Mouse (Mus musculus) lung, embryonic 14.5 days (tissue): ENCODE measurements around the gene Oca2. TPM values are rescaled to one million over a fixed set of nuclear protein-coding genes. Genes with fewer than 3 reads are reported as not detected.
A peak's percentile ranks its signal among the peaks of the same experiment; 100 is the strongest.

Experiments
- ATAC-seq: fragments of 200-750 bp; cut with Nextera tagmentation; 2 replicates; pipeline ENCODE4 v1.8.0; 2017; ENCODE audit warnings: mild to moderate bottlenecking, moderate TSS enrichment, moderate library complexity; ENCODE audit not compliant: insufficient read depth
- DNase-seq: peaks from one replicate; pipeline ENCODE4 v3.0.0-alpha.2; 2015
- H3K27ac ChIP-seq: fragments of 300-500 bp; sonication (generic); 2 replicates; pipeline ENCODE4 v1.5.1; 2014; ENCODE audit warnings: low read depth, mild to moderate bottlenecking, moderate library complexity
- H3K27me3 ChIP-seq: fragments of 300-500 bp; sonication (generic); 2 replicates; pipeline ENCODE4 v1.6.1; 2014; ENCODE audit warnings: low read length, control low read depth; ENCODE audit not compliant: insufficient read depth
- H3K36me3 ChIP-seq: fragments of 300-500 bp; sonication (generic); 2 replicates; pipeline ENCODE4 v1.6.1; 2014; ENCODE audit warnings: control low read depth; ENCODE audit not compliant: insufficient read depth
- H3K4me1 ChIP-seq: fragments of 300-500 bp; sonication (generic); 2 replicates; pipeline ENCODE4 v1.6.1; 2014; ENCODE audit warnings: antibody characterized with exemption, control low read depth; ENCODE audit not compliant: insufficient read depth
- H3K4me2 ChIP-seq: fragments of 300-500 bp; sonication (generic); 2 replicates; pipeline ENCODE4 v1.6.1; 2014; ENCODE audit warnings: mild to moderate bottlenecking
- H3K4me3 ChIP-seq: fragments of 300-500 bp; sonication (generic); 2 replicates; pipeline ENCODE4 v1.5.1; 2014; ENCODE audit warnings: low read depth, low read length
- H3K9ac ChIP-seq: fragments of 300-500 bp; sonication (generic); 2 replicates; pipeline ENCODE4 v1.6.1; 2014
- H3K9me3 ChIP-seq: fragments of 300-500 bp; sonication (generic); 2 replicates; pipeline ENCODE4 v1.6.1; 2016; ENCODE audit warnings: low read depth, low read length, control low read depth
- CTCF ChIP-seq: IDR thresholded peaks from 2 replicates; pipeline ENCODE4 v1.5.1; 2016; ENCODE audit warnings: antibody characterized with exemption, low read depth
- WGBS: fragments of 180-500 bp; shearing (Covaris S2); extraction: QIAGEN DNeasy Blood & Tissue Kit; methylation state at CpG from one replicate; pipeline ENCODE4 v1.1.7; 2014; 5-methylcytosine and 5-hydroxymethylcytosine counted together
- polyA plus RNA-seq: library from polyadenylated mRNA; unstranded; fragments of >200 nt; fragmentation: Nextera tagmentation; extraction: Ambion mirVana; gene quantifications from 2 replicates; pipeline ENCODE4 v1.2.1, GENCODE M21; 2014

Gene Oca2
- polyA plus RNA-seq, 1 experiment from 2014 or later: not detected

GRCm38 (mm10) chr7:56499319-56499718, 259.8 kb downstream of the Oca2 start:
- Histone ChIP-seq H3K27ac (no peak overlapping the region), H3K4me3 (no peak overlapping the region), H3K4me1 (no peaks in the 10 kb centered on the region), H3K36me3 (no peaks in the 10 kb centered on the region), H3K27me3 (no peaks in the 10 kb centered on the region), H3K9ac (no peak overlapping the region), H3K9me3 (no peaks in the 10 kb centered on the region; the same call in 1 of the 2 replicates), H3K4me2 (no peak overlapping the region)
- 58% methylated on average over 2 of the region's 2 CpGs for WGBS
- ATAC-seq (no peak), DNase-seq (no peak)
- TF ChIP-seq CTCF: no peak

- no peak for ATAC-seq
- H3K4me2 ChIP-seq: no peak overlapping the region
- TF ChIP-seq CTCF: no peak
- WGBS: 33% methylated on average over 1 of the region's 1 CpGs
- H3K27me3 ChIP-seq: no peaks in the 10 kb centered on the region
- no peaks in the 10 kb centered on the region for H3K36me3 ChIP-seq
- no peaks in the 10 kb centered on the region; the same call in 1 of the 2 replicates for H3K9me3 ChIP-seq
- H3K9ac ChIP-seq: no peak overlapping the region
- no peak for DNase-seq
- no peak overlapping the region for H3K27ac ChIP-seq
- no peak overlapping the region for H3K4me3 ChIP-seq
- no peaks in the 10 kb centered on the region for H3K4me1 ChIP-seq
These were observed 260.2 kb downstream of the Oca2 start for GRCm38 (mm10) chr7:56499767-56500166.

GRCm38 (mm10) chr7:56500438-56500837, 260.9 kb downstream of the Oca2 start:
- no peaks in the 10 kb centered on the region; the same call in 1 of the 2 replicates for H3K9me3 ChIP-seq
- H3K9ac ChIP-seq: no peak overlapping the region
- DNase-seq (no peak), ATAC-seq (no peak)
- H3K4me3 ChIP-seq: no peak overlapping the region
- TF ChIP-seq CTCF: no peak
- no peaks in the 10 kb centered on the region for H3K4me1 ChIP-seq
- WGBS: 88% methylated on average over 1 of the region's 1 CpGs
- no peaks in the 10 kb centered on the region for H3K27me3 ChIP-seq
- H3K27ac ChIP-seq: no peak overlapping the region
- no peak overlapping the region for H3K4me2 ChIP-seq
- H3K36me3 ChIP-seq: no peaks in the 10 kb centered on the region

DNA sequence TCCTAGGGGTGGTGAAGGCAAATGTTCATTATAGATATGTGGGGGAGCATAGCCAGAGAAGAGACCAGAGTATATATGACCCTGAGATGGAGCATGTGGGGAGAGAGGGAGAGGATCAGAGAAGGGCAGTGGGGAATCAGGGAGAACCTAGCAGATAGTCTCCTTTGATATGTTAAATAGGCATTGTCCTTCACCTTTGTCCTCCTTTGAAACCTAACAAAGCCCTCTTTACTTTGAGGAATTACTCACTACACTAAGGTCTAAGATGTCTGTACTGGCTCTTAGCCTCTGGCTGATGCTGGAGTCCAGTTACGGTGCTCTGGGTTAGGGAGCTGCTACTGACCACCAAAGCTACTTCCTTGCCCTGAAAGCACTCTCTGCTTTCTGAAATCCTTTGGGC, 279.0 kb downstream of the Oca2 start:
- WGBS: 58% methylated on average over 1 of the region's 1 CpGs
- no peaks in the 10 kb centered on the region for H3K9me3 ChIP-seq
- no peaks in the 10 kb centered on the region for H3K4me1 ChIP-seq
- no peaks in the 10 kb centered on the region for H3K36me3 ChIP-seq
- no peak overlapping the region for H3K4me2 ChIP-seq
- ATAC-seq (no peak), DNase-seq (no peak)
- H3K27ac ChIP-seq: no peak overlapping the region
- no peak for TF ChIP-seq CTCF
- no peak overlapping the region for H3K9ac ChIP-seq
- no peaks in the 10 kb centered on the region for H3K27me3 ChIP-seq
- H3K4me3 ChIP-seq: no peak overlapping the region

GRCm38 (mm10) chr7:56519741-56520140, 280.2 kb downstream of the Oca2 start:
- Histone ChIP-seq H3K27me3 (no peaks in the 10 kb centered on the region), H3K4me2 (0 out of 2 replicates have a peak overlapping the region, but pooled peaks have one; percentile 12), H3K4me3 (no peak overlapping the region), H3K27ac (no peak overlapping the region), H3K9ac (no peak overlapping the region), H3K4me1 (no peaks in the 10 kb centered on the region), H3K9me3 (no peaks in the 10 kb centered on the region), H3K36me3 (no peaks in the 10 kb centered on the region)
- DNase-seq (peak; percentile 9), ATAC-seq (no peak)
- no peak for TF ChIP-seq CTCF
- WGBS: 3% methylated on average over 5 of the region's 5 CpGs

DNA sequence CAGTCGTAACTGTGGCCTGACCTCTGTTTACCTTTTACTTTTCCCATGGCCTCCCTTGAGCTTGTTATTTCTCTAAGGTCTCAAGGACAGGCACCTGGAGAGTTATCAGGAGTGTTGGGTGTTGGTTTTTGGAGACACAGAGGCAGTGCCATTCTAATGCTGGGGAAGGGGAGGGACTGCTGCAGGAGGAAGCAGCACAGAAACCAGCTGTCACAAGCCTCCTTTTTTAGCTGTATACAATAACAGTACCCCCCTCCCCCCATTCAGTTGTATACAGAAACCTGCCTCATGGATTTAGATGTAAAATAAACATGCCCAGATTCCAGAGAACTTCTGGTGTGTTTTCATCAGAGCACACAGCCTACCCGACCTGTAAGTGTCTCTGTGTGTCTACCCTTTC, 295.3 kb downstream of the Oca2 start:
- Histone ChIP-seq H3K9ac (no peak overlapping the region), H3K4me3 (no peak overlapping the region), H3K4me1 (no peaks in the 10 kb centered on the region), H3K9me3 (no peaks in the 10 kb centered on the region), H3K36me3 (no peaks in the 10 kb centered on the region), H3K27me3 (no peaks in the 10 kb centered on the region), H3K4me2 (no peak overlapping the region), H3K27ac (no peak overlapping the region)
- ATAC-seq (no peak), DNase-seq (no peak)
- TF ChIP-seq CTCF: no peak
- 13% methylated on average over 2 of the region's 2 CpGs for WGBS

- Histone ChIP-seq H3K4me1 (no peaks in the 10 kb centered on the region), H3K27me3 (no peaks in the 10 kb centered on the region), H3K4me3 (no peak overlapping the region), H3K27ac (no peak overlapping the region), H3K4me2 (no peak overlapping the region), H3K9me3 (no peaks in the 10 kb centered on the region), H3K9ac (no peak overlapping the region), H3K36me3 (no peaks in the 10 kb centered on the region)
- DNase-seq (peak; percentile 1), ATAC-seq (no peak)
- 40% methylated on average over 4 of the region's 4 CpGs for WGBS
- no peak for TF ChIP-seq CTCF
These were observed 309.7 kb downstream of the Oca2 start for GRCm38 (mm10) chr7:56549226-56549625.

DNA sequence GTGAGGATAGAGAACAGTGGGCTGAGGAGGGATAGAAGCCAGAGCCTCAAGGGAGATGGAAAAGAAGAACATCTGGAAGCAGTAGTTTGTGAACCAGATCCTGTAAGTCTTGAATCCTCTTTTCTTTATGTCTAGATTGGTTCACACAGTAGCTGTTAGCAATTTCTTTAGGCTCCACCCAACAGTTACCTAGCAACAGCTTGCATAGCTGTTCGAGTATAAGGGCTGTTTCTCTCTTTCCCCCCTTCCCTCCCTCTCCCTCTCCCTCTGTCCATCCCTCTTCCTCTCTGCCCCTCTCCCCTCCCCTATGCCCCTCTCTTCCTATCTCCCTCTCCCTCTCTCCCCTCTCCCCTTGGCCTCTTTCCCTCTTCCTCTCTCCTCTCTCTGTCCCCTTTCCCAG, 312.2 kb downstream of the Oca2 start:
- Histone ChIP-seq H3K4me2 (no peak overlapping the region), H3K27ac (no peak overlapping the region), H3K9ac (no peak overlapping the region), H3K4me3 (no peak overlapping the region), H3K27me3 (no peaks in the 10 kb centered on the region), H3K36me3 (no peaks in the 10 kb centered on the region), H3K4me1 (no peaks in the 10 kb centered on the region), H3K9me3 (no peaks in the 10 kb centered on the region)
- no peak for ATAC-seq
- no peak for DNase-seq
- TF ChIP-seq CTCF: no peak
- WGBS: 0% methylated on average over 1 of the region's 1 CpGs

Other genes with a start within 250 kb of the Oca2 start
- 5.1 and 6.7 TPM in 2 replicates for gene Nipa1, start 219.8 kb upstream of the Oca2 start, polyA plus RNA-seq
- gene Herc2, start 189.6 kb upstream of the Oca2 start, polyA plus RNA-seq: 27.0 and 29.5 TPM in 2 replicates